Mouse (Mus musculus) stomach, postnatal 0 days (tissue): Measurements from ENCODE around the gene Anxa8. TPM values are rescaled to one million over a fixed set of nuclear protein-coding genes. Genes with fewer than 3 reads are reported as not detected.

Experiments used
- ATAC-seq: fragments of 200-750 bp; cut with Nextera tagmentation; 2 replicates; pipeline ENCODE4 v1.8.0; 2017; ENCODE audit not compliant: low FRiP score, low TSS enrichment
- DNase-seq: peaks from one replicate; pipeline ENCODE4 v3.0.0-alpha.2; 2016; ENCODE audit warnings: low spot score
- H3K27ac ChIP-seq: fragments of 300-500 bp; sonication (generic); replicated peaks from 2 replicates; pipeline ENCODE4 v1.5.1; 2014; ENCODE audit warnings: mild to moderate bottlenecking, control low read depth
- H3K27me3 ChIP-seq: fragments of 300-500 bp; sonication (generic); 2 replicates; pipeline ENCODE4 v1.6.1; 2014; ENCODE audit warnings: low read length; ENCODE audit not compliant: control insufficient read depth, insufficient read depth
- H3K36me3 ChIP-seq: fragments of 300-500 bp; sonication (generic); 2 replicates; pipeline ENCODE4 v1.6.1; 2014; ENCODE audit warnings: low read length, mixed read lengths; ENCODE audit not compliant: control insufficient read depth, insufficient read depth
- H3K4me1 ChIP-seq: fragments of 300-500 bp; sonication (generic); replicated peaks from 2 replicates; pipeline ENCODE4 v1.6.1; 2014; ENCODE audit warnings: antibody characterized with exemption; ENCODE audit not compliant: control insufficient read depth, insufficient read depth
- H3K4me2 ChIP-seq: fragments of 300-500 bp; sonication (generic); replicated peaks from 2 replicates; pipeline ENCODE4 v1.6.1; 2014; ENCODE audit warnings: low read depth, mild to moderate bottlenecking, control low read depth, moderate library complexity
- H3K4me3 ChIP-seq: fragments of 300-500 bp; sonication (generic); 2 replicates; pipeline ENCODE4 v1.5.1; 2014; ENCODE audit warnings: low read depth, low read length, control low read depth
- H3K9ac ChIP-seq: fragments of 300-500 bp; sonication (generic); 2 replicates; pipeline ENCODE4 v1.6.1; 2014; ENCODE audit warnings: mild to moderate bottlenecking, low read length, control low read depth, mixed read lengths
- H3K9me3 ChIP-seq: fragments of 300-500 bp; sonication (generic); 2 replicates; pipeline ENCODE4 v1.6.1; 2016; ENCODE audit warnings: low read length; ENCODE audit not compliant: control insufficient read depth
- CTCF ChIP-seq: IDR thresholded peaks from 2 replicates; pipeline ENCODE4 v1.5.1; 2016; ENCODE audit warnings: antibody characterized with exemption, low read depth, mild to moderate bottlenecking, moderate library complexity
- EP300 ChIP-seq: optimal IDR thresholded peaks from 2 replicates; pipeline ENCODE3; 2016; ENCODE audit warnings: antibody characterized with exemption
- WGBS: fragments of 180-500 bp; shearing (Covaris S2); extraction: QIAGEN DNeasy Blood & Tissue Kit; methylation state at CpG from one replicate; pipeline ENCODE4 v1.1.7; 2014; 5-methylcytosine and 5-hydroxymethylcytosine counted together
- polyA plus RNA-seq: library from polyadenylated mRNA; unstranded; fragments of >200 nt; fragmentation: Nextera tagmentation; extraction: Ambion mirVana; gene quantifications from 2 replicates; pipeline ENCODE4 v1.2.1, GENCODE M21; 2015

Anxa8 gene
- polyA plus RNA-seq, 1 experiment from 2014 or later: 65.7 TPM

- Histone ChIP-seq H3K9me3 (no peaks in the 10 kb centered on the region), H3K4me3 (no peak overlapping the region), H3K36me3 (no peaks in the 10 kb centered on the region), H3K27me3 (no peaks in the 10 kb centered on the region), H3K4me1 (no peaks in the 10 kb centered on the region), H3K4me2 (no peak overlapping the region), H3K9ac (no peak overlapping the region), H3K27ac (no peak overlapping the region)
- ATAC-seq (no peak), DNase-seq (no peak)
- no peak for TF ChIP-seq CTCF
- no peak for TF ChIP-seq EP300
- 60% methylated on average over 8 of the region's 8 CpGs for WGBS
These were observed 4.0 kb downstream of the Anxa8 start for GRCm38 (mm10) chr14:34089796-34090195.

- H3K27me3 ChIP-seq: no peaks in the 10 kb centered on the region
- no peak for TF ChIP-seq EP300
- no peak for TF ChIP-seq CTCF
- no peak overlapping the region for H3K4me3 ChIP-seq
- no peaks in the 10 kb centered on the region for H3K9me3 ChIP-seq
- H3K36me3 ChIP-seq: no peaks in the 10 kb centered on the region
- WGBS: 83% methylated on average over 5 of the region's 5 CpGs
- H3K4me1 ChIP-seq: no peaks in the 10 kb centered on the region
- H3K9ac ChIP-seq: no peak overlapping the region
- no peak for ATAC-seq
- no peak overlapping the region for H3K27ac ChIP-seq
- no peak for DNase-seq
- no peak overlapping the region for H3K4me2 ChIP-seq
These were observed 5.7 kb downstream of the Anxa8 start for GRCm38 (mm10) chr14:34091475-34091874.

GRCm38 (mm10) chr14:34092856-34093255, 7.1 kb downstream of the Anxa8 start:
- Histone ChIP-seq H3K36me3 (no peaks in the 10 kb centered on the region), H3K4me3 (no peak overlapping the region), H3K27ac (no peak overlapping the region), H3K9me3 (no peaks in the 10 kb centered on the region), H3K27me3 (no peaks in the 10 kb centered on the region), H3K4me1 (no peaks in the 10 kb centered on the region), H3K9ac (no peak overlapping the region), H3K4me2 (no peak overlapping the region)
- 95% methylated on average over 1 of the region's 1 CpGs for WGBS
- DNase-seq (no peak), ATAC-seq (no peak)
- TF ChIP-seq EP300: no peak
- TF ChIP-seq CTCF: no peak

- Histone ChIP-seq H3K4me2 (no peak overlapping the region), H3K27me3 (no peaks in the 10 kb centered on the region), H3K27ac (no peak overlapping the region), H3K9me3 (no peaks in the 10 kb centered on the region), H3K36me3 (no peaks in the 10 kb centered on the region), H3K9ac (no peak overlapping the region), H3K4me1 (no peaks in the 10 kb centered on the region), H3K4me3 (no peak overlapping the region)
- no peak for DNase-seq
- 78% methylated on average over 5 of the region's 5 CpGs for WGBS
- TF ChIP-seq CTCF (no peak), EP300 (no peak)
- no peak for ATAC-seq
These were observed 10.4 kb downstream of the Anxa8 start for GRCm38 (mm10) chr14:34096161-34096560.

- 41% methylated on average over 5 of the region's 5 CpGs for WGBS
- Histone ChIP-seq H3K9me3 (no peaks in the 10 kb centered on the region), H3K36me3 (no peaks in the 10 kb centered on the region), H3K4me2 (no peak within 1 kb of the TSS), H3K4me1 (peaks cover 3% of the 10 kb centered on the region; the same call in 1 of the 2 replicates), H3K4me3 (no peak within 1 kb of the TSS), H3K9ac (no peak within 1 kb of the TSS; the same call in 1 of the 2 replicates), H3K27ac (no peak within 1 kb of the TSS; the same call in 1 of the 2 replicates), H3K27me3 (no peaks in the 10 kb centered on the region)
- TF ChIP-seq EP300: no peak
- DNase-seq: no peak
- no peak for ATAC-seq
These were observed 16.8 kb downstream of the Anxa8 start, which contains the start of gene A630023A22Rik for GRCm38 (mm10) chr14:34102601-34103000. TSS of gene A630023A22Rik (minus strand) at chr14:34102754.

- DNase-seq (no peak), ATAC-seq (no peak)
- Histone ChIP-seq H3K9ac (no peak overlapping the region), H3K9me3 (no peaks in the 10 kb centered on the region), H3K36me3 (no peaks in the 10 kb centered on the region), H3K27me3 (no peaks in the 10 kb centered on the region), H3K27ac (no peak overlapping the region), H3K4me3 (no peak overlapping the region), H3K4me1 (peaks cover 3% of the 10 kb centered on the region; the same call in 1 of the 2 replicates), H3K4me2 (no peak overlapping the region)
- WGBS: 55% methylated on average over 3 of the region's 3 CpGs
- TF ChIP-seq EP300 (no peak), CTCF (no peak)
These were observed 18.1 kb downstream of the Anxa8 start for GRCm38 (mm10) chr14:34103855-34104254.
